In the genomic region with DNA sequence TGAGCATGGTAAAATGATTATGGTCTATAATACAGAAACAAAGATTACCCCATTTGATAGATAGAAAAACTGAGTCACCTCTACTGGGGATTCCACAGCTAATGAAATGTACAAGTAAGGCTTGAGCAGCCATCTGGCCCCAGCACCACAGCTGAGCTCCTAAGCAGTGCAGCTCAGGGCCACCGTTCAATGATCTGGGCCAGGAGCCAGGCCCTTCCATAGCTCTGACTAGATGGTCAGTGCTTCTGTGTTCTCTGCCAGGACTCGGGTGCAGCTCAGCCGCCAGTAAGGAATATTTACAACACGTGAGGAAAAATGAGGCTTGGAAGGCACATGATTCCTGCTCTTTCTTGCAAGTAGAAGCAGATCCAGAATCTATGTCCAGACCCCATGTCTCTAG, we compare ENCODE assay signal across 10 mouse cellular contexts. TPM values are rescaled to one million over a fixed set of nuclear protein-coding genes. Genes with fewer than 3 reads are reported as not detected.
DNase-seq lines count a peak whose midpoint lies in the region.
"Had no signal": no experiment of that assay in that cellular context is flagged by ENCODE, and none has a peak within 500 bp of the region (broad histone marks: within the 10 kb centered on the region; RNA-seq: fewer than 3 reads in every experiment).

No protein-coding gene starts in this region.

- DNase-seq in heart, adult 8-10 months (ENCODE audit: low spot score): peak; percentile 13
- no peak for DNase-seq in heart, embryonic 10.5 days (ENCODE audit: low spot score)
- peak; percentile 36 for DNase-seq in ovary, postnatal 36 days (ENCODE audit: low spot score)
- no peak for DNase-seq in ovary, postnatal 14 days (ENCODE audit: low spot score)
- DNase-seq in heart, adult 9 months (ENCODE audit: low spot score in 2 of 2): peak; percentile 4 to 43
- no peak for DNase-seq in urinary bladder, postnatal 14 days (ENCODE audit: low spot score)
- no peak for DNase-seq in retina, postnatal 1 day

- no peak overlapping the region for H3K27ac ChIP-seq in heart, embryonic 10.5 days
- H3K27ac ChIP-seq: lung, embryonic 15.5 days had no signal

- 75% methylated on average over 4 of the region's 4 CpGs for WGBS in heart, embryonic 10.5 days

- no peaks in the 10 kb centered on the region for H3K9me3 ChIP-seq in heart, embryonic 10.5 days
- H3K9me3 ChIP-seq: lung, embryonic 15.5 days had no signal

- H3K4me3 ChIP-seq in heart, embryonic 10.5 days: no peak overlapping the region
- H3K4me3 ChIP-seq: lung, embryonic 15.5 days had no signal

- H3K27me3 ChIP-seq in heart, embryonic 10.5 days (ENCODE audit: insufficient read depth, poor library complexity, severe bottlenecking): no peaks in the 10 kb centered on the region
- H3K27me3 ChIP-seq: lung, embryonic 15.5 days had no signal

- no peaks in the 10 kb centered on the region for H3K36me3 ChIP-seq in heart, embryonic 10.5 days
- H3K36me3 ChIP-seq: lung, embryonic 15.5 days had no signal

- H3K4me1 ChIP-seq in heart, embryonic 10.5 days: no peaks in the 10 kb centered on the region
- H3K4me1 ChIP-seq: lung, embryonic 15.5 days had no signal

RNA-seq across cellular contexts. Expression of a gene that starts 6.9 kb away (rescaled TPM):
- 1 to 10 TPM in 1 of 4 experiments, under 1 TPM in 3; 0.25 to 1.2 (median 0.57) TPM for total RNA-seq in heart, adult 8-10 months (2022)
- not detected in 2 replicates for polyA plus RNA-seq in heart, embryonic 10.5 days (2016; fragmentation: Nextera tagmentation; extraction: Ambion mirVana)
- total RNA-seq: ES-E14 had no signal

RNA-seq across cellular contexts. Expression of a gene that starts 43.3 kb away (rescaled TPM):
- total RNA-seq in heart, adult 8-10 months (2022): 1 to 10 TPM in 1 of 4 experiments, under 1 TPM in 3; 0.49 to 1.3 (median 0.81) TPM
- polyA plus RNA-seq in heart, embryonic 10.5 days (2016; fragmentation: Nextera tagmentation; extraction: Ambion mirVana): 0.31 TPM in 1 of 2 replicates, not detected in the other
- total RNA-seq: ES-E14; left cerebral cortex, adult 8-10 months had no signal
- polyA plus RNA-seq: lung, embryonic 15.5 days had no signal

Comparison
In these comparisons a context has a peak if more than half of its experiments do, and no peak if none do; other contexts are left out.
1. DNase-seq: peak in heart, adult 8-10 months (single experiment), ovary, postnatal 36 days (single experiment) and heart, adult 9 months (2 of 2); none in heart, embryonic 10.5 days (single experiment), ovary, postnatal 14 days (single experiment), urinary bladder, postnatal 14 days (single experiment) and retina, postnatal 1 day (single experiment).